Mouse (Mus musculus): ENCODE results near the gene Rmi1. TPM values are rescaled to one million over a fixed set of nuclear protein-coding genes. Genes with fewer than 3 reads are reported as not detected.
"Not testable (repeated sequence)": the region's sequence is repeated elsewhere in the genome, so short reads cannot be mapped to it uniquely, and the experiment has no call there.

The Rmi1 gene
- polyA plus RNA-seq, 1 experiment from 2014 or later = 31.0 TPM

- H3K27ac ChIP-seq (replicated peaks) = peak within 1 kb of the TSS; percentile 99
- peak within 1 kb of the TSS; percentile 99 for H3K9ac ChIP-seq (replicated peaks)
- 6% methylated on average over 17 of the region's 17 CpGs for WGBS
- not testable (repeated sequence) for H3K9me3 ChIP-seq; ATAC-seq (ENCODE audit: low FRiP score, low read depth); H3K36me3 ChIP-seq; H3K27me3 ChIP-seq; H3K4me1 ChIP-seq
- peak within 1 kb of the TSS; percentile 57 for H3K4me2 ChIP-seq (replicated peaks)
- peak within 1 kb of the TSS; percentile 99 for H3K4me3 ChIP-seq
These were observed 1.2 kb downstream of the Rmi1 start, which contains the start of gene Hnrnpk for GRCm38 (mm10) chr13:58403243-58403642. TSS of gene Hnrnpk (minus strand) at chr13:58403343.

GRCm38 (mm10) chr13:58411073-58411472 is 9.0 kb downstream of the Rmi1 start:
- 90% methylated on average over 4 of the region's 4 CpGs for WGBS
- no peak overlapping the region for H3K4me3 ChIP-seq
- H3K9ac ChIP-seq (replicated peaks) = no peak overlapping the region

GRCm38 (mm10) chr13:58415374-58415773 is 13.3 kb downstream of the Rmi1 start:
- H3K9ac ChIP-seq (replicated peaks) = no peak overlapping the region
- no peaks in the 10 kb centered on the region for H3K4me1 ChIP-seq
- no peak overlapping the region for H3K4me2 ChIP-seq (replicated peaks)
- H3K27me3 ChIP-seq = no peaks in the 10 kb centered on the region
- no peak for ATAC-seq (ENCODE audit: low FRiP score, low read depth)
- no peak overlapping the region for H3K27ac ChIP-seq (replicated peaks)
- 82% methylated on average over 6 of the region's 6 CpGs for WGBS
- H3K4me3 ChIP-seq = no peak overlapping the region
- H3K36me3 ChIP-seq = peaks cover 11% of the 10 kb centered on the region
- no peaks in the 10 kb centered on the region for H3K9me3 ChIP-seq

More at GRCm38 (mm10) chr13:58411073-58411472, 9.0 kb downstream of the Rmi1 start:
- no peak for ATAC-seq (ENCODE audit: low FRiP score, low read depth)
- Histone ChIP-seq H3K36me3 (peaks cover 15% of the 10 kb centered on the region), H3K9me3 (no peaks in the 10 kb centered on the region), H3K4me2 (replicated peaks) (no peak overlapping the region), H3K4me1 (no peaks in the 10 kb centered on the region), H3K27me3 (no peaks in the 10 kb centered on the region), H3K27ac (replicated peaks) (no peak overlapping the region)

GRCm38 (mm10) chr13:58415838-58416237 is 13.8 kb downstream of the Rmi1 start:
- peaks cover 10% of the 10 kb centered on the region for H3K36me3 ChIP-seq
- ATAC-seq (ENCODE audit: low FRiP score, low read depth) = no peak
- 90% methylated on average over 5 of the region's 5 CpGs for WGBS
- H3K4me2 ChIP-seq (replicated peaks) = no peak overlapping the region
- no peaks in the 10 kb centered on the region for H3K4me1 ChIP-seq
- H3K27me3 ChIP-seq = no peaks in the 10 kb centered on the region
- no peaks in the 10 kb centered on the region for H3K9me3 ChIP-seq
- H3K27ac ChIP-seq (replicated peaks) = no peak overlapping the region
- no peak overlapping the region for H3K9ac ChIP-seq (replicated peaks)
- no peak overlapping the region for H3K4me3 ChIP-seq

GRCm38 (mm10) chr13:58418656-58419055 is 16.6 kb downstream of the Rmi1 start:
- Histone ChIP-seq H3K4me1 (no peaks in the 10 kb centered on the region), H3K9ac (replicated peaks) (no peak overlapping the region), H3K9me3 (no peaks in the 10 kb centered on the region), H3K27ac (replicated peaks) (no peak overlapping the region), H3K4me3 (no peak overlapping the region), H3K27me3 (no peaks in the 10 kb centered on the region), H3K4me2 (replicated peaks) (no peak overlapping the region), H3K36me3 (no peaks in the 10 kb centered on the region)
- WGBS = 77% methylated on average over 4 of the region's 4 CpGs
- ATAC-seq (ENCODE audit: low FRiP score, low read depth) = no peak

DNA sequence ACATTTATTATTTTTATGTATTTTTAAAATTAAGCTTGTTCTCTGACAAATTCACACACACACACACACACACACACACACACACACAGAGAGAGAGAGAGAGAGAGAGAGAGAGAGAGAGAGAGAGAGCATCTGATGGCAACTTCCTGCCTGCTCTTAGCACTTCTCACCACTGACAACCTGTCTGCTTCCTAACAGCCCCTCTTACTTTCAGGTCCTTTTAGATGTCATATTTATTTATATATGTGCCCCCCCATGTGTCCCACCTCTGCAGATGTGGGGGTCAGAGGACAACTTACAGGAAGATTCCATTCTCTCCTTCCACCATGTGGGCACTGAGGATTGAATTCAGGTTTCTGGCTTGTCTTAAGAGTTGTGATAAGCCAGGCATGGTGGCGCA is 17.2 kb downstream of the Rmi1 start:
- H3K9me3 ChIP-seq = no peaks in the 10 kb centered on the region
- no peaks in the 10 kb centered on the region for H3K36me3 ChIP-seq
- WGBS = 89% methylated on average over 1 of the region's 1 CpGs
- H3K27ac ChIP-seq (replicated peaks) = no peak overlapping the region
- no peaks in the 10 kb centered on the region for H3K27me3 ChIP-seq
- H3K4me1 ChIP-seq = no peaks in the 10 kb centered on the region
- no peak overlapping the region for H3K4me3 ChIP-seq
- no peak overlapping the region for H3K9ac ChIP-seq (replicated peaks)
- ATAC-seq (ENCODE audit: low FRiP score, low read depth) = no peak
- H3K4me2 ChIP-seq (replicated peaks) = no peak overlapping the region

- no peaks in the 10 kb centered on the region for H3K27me3 ChIP-seq
- no peak overlapping the region for H3K4me2 ChIP-seq (replicated peaks)
- no peak overlapping the region for H3K27ac ChIP-seq (replicated peaks)
- H3K9me3 ChIP-seq = no peaks in the 10 kb centered on the region
- WGBS = 75% methylated on average over 4 of the region's 4 CpGs
- H3K9ac ChIP-seq (replicated peaks) = no peak overlapping the region
- H3K4me3 ChIP-seq = no peak overlapping the region
- ATAC-seq (ENCODE audit: low FRiP score, low read depth) = no peak
- H3K36me3 ChIP-seq = no peaks in the 10 kb centered on the region
- H3K4me1 ChIP-seq = no peaks in the 10 kb centered on the region
These were observed 19.0 kb downstream of the Rmi1 start for GRCm38 (mm10) chr13:58421026-58421425.

DNA sequence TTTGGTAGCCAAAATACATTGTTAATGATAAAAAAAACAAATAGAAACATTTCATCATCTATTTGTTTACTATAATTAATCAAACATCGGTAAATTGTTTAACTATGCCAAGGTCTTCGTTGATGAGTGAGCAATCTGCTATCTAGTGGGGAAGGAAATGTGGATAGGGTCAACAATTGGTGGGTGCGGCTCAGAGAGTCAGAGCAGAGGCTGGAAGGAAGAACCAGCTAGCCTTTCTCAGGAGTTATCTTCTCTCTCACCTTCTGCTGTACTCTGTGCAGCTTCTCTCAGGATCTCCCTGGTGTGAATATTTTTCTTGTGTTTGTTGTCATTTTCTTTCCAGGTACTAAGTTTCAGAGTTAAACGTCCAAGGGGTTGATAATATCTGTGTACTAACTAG is 20.2 kb downstream of the Rmi1 start:
- Histone ChIP-seq H3K27ac (replicated peaks) (no peak overlapping the region), H3K9me3 (no peaks in the 10 kb centered on the region), H3K4me3 (no peak overlapping the region), H3K36me3 (no peaks in the 10 kb centered on the region), H3K4me1 (no peaks in the 10 kb centered on the region), H3K27me3 (no peaks in the 10 kb centered on the region), H3K9ac (replicated peaks) (no peak overlapping the region), H3K4me2 (replicated peaks) (no peak overlapping the region)
- WGBS = 87% methylated on average over 4 of the region's 4 CpGs
- no peak for ATAC-seq (ENCODE audit: low FRiP score, low read depth)

- Histone ChIP-seq H3K36me3 (no peaks in the 10 kb centered on the region), H3K4me3 (no peak overlapping the region), H3K4me1 (no peaks in the 10 kb centered on the region), H3K27me3 (no peaks in the 10 kb centered on the region), H3K4me2 (replicated peaks) (no peak overlapping the region), H3K9me3 (no peaks in the 10 kb centered on the region), H3K9ac (replicated peaks) (no peak overlapping the region), H3K27ac (replicated peaks) (no peak overlapping the region)
- no peak for ATAC-seq (ENCODE audit: low FRiP score, low read depth)
- WGBS = 61% methylated on average over 10 of the region's 10 CpGs
These were observed 21.1 kb downstream of the Rmi1 start for GRCm38 (mm10) chr13:58423061-58423660.

DNA sequence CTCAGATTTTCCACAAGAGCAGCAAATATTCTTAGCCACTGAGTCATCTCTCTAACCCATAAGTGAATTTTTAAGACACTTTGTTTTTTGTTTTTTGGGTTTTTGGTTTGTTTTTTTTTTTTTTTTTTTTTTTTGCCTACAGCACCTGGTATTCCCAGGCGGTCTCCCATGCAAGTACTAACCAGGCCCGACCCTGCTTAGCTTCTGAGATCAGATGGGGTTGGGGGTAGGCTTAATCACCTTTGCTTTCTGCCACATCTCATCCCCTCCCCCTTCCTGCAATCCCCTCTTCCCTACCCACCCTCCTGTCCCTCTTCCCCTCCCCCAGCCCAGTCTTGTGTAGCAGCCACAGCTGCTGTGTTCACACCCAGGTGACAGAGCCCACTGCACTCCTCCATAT is 37.7 kb downstream of the Rmi1 start:
- no peak overlapping the region for H3K4me3 ChIP-seq
- no peaks in the 10 kb centered on the region for H3K27me3 ChIP-seq
- H3K9me3 ChIP-seq = no peaks in the 10 kb centered on the region
- WGBS = 75% methylated on average over 2 of the region's 2 CpGs
- H3K4me2 ChIP-seq (replicated peaks) = no peak overlapping the region
- no peak overlapping the region for H3K9ac ChIP-seq (replicated peaks)
- no peaks in the 10 kb centered on the region for H3K36me3 ChIP-seq
- no peak for ATAC-seq (ENCODE audit: low FRiP score, low read depth)
- H3K4me1 ChIP-seq = peaks cover 6% of the 10 kb centered on the region
- H3K27ac ChIP-seq (replicated peaks) = no peak overlapping the region

GRCm38 (mm10) chr13:58443326-58443725 is 41.3 kb downstream of the Rmi1 start:
- Histone ChIP-seq H3K36me3 (no peaks in the 10 kb centered on the region), H3K4me2 (replicated peaks) (no peak overlapping the region), H3K9me3 (no peaks in the 10 kb centered on the region), H3K9ac (replicated peaks) (no peak overlapping the region), H3K4me3 (no peak overlapping the region), H3K27ac (replicated peaks) (no peak overlapping the region), H3K27me3 (no peaks in the 10 kb centered on the region), H3K4me1 (peaks cover 6% of the 10 kb centered on the region)
- WGBS = 64% methylated on average over 4 of the region's 4 CpGs
- no peak for ATAC-seq (ENCODE audit: low FRiP score, low read depth)

DNA sequence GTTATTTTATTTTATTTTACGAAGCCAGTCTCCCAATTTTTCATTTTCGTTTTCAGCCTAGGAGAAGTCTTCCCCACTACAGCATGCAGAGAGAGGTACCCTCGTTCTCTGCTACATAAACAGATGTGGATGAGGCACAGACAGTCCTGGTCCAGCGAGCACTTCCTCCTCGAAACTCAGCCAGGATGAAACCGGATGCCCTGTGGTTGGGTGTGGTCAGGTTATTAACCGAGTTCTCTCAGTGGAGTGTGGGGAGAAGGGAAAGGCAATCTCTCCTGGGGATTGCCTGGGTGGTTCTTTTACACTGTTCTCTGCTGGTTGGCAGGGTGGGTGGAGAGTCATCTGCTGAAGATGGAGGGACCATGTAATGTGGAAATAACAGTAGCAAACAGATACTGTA is 41.7 kb downstream of the Rmi1 start:
- Histone ChIP-seq H3K9ac (replicated peaks) (no peak overlapping the region), H3K27ac (replicated peaks) (no peak overlapping the region), H3K4me3 (no peak overlapping the region), H3K9me3 (no peaks in the 10 kb centered on the region), H3K27me3 (no peaks in the 10 kb centered on the region), H3K4me1 (peaks cover 6% of the 10 kb centered on the region), H3K4me2 (replicated peaks) (no peak overlapping the region), H3K36me3 (no peaks in the 10 kb centered on the region)
- no peak for ATAC-seq (ENCODE audit: low FRiP score, low read depth)
- 73% methylated on average over 7 of the region's 7 CpGs for WGBS

DNA sequence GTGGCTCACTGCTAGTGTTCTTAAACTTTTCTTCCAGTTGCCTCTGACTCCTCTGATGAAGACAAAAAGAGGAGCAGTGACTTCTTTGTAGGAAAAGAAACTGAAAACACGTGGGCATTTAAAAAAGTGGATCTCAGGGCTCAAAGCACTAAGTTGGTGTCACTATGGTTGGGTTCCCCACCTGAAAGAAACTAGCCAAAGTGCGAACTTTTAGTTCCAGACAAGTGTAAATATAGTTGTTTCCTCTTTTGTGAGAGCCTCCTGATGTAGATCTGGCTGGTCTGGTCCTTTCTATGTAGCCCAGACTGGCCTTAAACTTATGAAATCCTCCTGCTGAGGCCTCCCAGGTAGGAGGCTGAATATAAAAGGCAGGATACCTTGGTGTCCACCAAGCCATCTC is 44.5 kb downstream of the Rmi1 start:
- Histone ChIP-seq H3K9ac (replicated peaks) (no peak overlapping the region), H3K36me3 (no peaks in the 10 kb centered on the region), H3K4me1 (peaks cover 14% of the 10 kb centered on the region), H3K4me3 (no peak overlapping the region), H3K27me3 (no peaks in the 10 kb centered on the region), H3K27ac (replicated peaks) (no peak overlapping the region), H3K9me3 (no peaks in the 10 kb centered on the region), H3K4me2 (replicated peaks) (no peak overlapping the region)
- no peak for ATAC-seq (ENCODE audit: low FRiP score, low read depth)
- 79% methylated on average over 2 of the region's 2 CpGs for WGBS

All from midbrain, embryonic 12.5 days (tissue).